Mouse (Mus musculus) monocyte, adult 5-6 weeks (primary cell): ENCODE data around the gene Npy. TPM values are rescaled to one million over a fixed set of nuclear protein-coding genes. Genes with fewer than 3 reads are reported as not detected.

Experiments
- ATAC-seq: fragments of 153-309, 156-312 bp; replicated peaks from 2 replicates; pipeline ENCODE4 v1.8.0; 2017; ENCODE audit warnings: mild to moderate bottlenecking; ENCODE audit not compliant: low TSS enrichment, insufficient number of reproducible peaks, severe bottlenecking, poor library complexity, low FRiP score
- total RNA-seq: library from RNA; stranded (forward); fragments of 200-1000, 200-491, 200-594 nt; gene quantifications from 3 replicates; pipeline ENCODE4 v1.2.3, GENCODE M21; 2017

Npy gene
- not detected in 3 replicates for total RNA-seq

- no peak for ATAC-seq
Measured at GRCm38 (mm10) chr6:49821961-49822870, at the start of gene Npy. Npy (plus strand) TSS chr6:49822710.

GRCm38 (mm10) chr6:49775006-49775405 is 47.5 kb upstream of the Npy start:
- ATAC-seq, result no peak

GRCm38 (mm10) chr6:49778109-49778508 is 44.4 kb upstream of the Npy start:
- ATAC-seq, result no peak

- ATAC-seq, result no peak
Measured at GRCm38 (mm10) chr6:49778729-49779128, 43.8 kb upstream of the Npy start.

GRCm38 (mm10) chr6:49779606-49780005 is 42.9 kb upstream of the Npy start:
- ATAC-seq, result no peak

- no peak for ATAC-seq
Measured at GRCm38 (mm10) chr6:49780846-49781400, 41.6 kb upstream of the Npy start.

- ATAC-seq, result no peak
Measured at GRCm38 (mm10) chr6:49781852-49782251, 40.7 kb upstream of the Npy start.

- no peak for ATAC-seq
Measured at GRCm38 (mm10) chr6:49782679-49783078, 39.8 kb upstream of the Npy start.

GRCm38 (mm10) chr6:49792524-49792923 is 30.0 kb upstream of the Npy start:
- no peak for ATAC-seq

GRCm38 (mm10) chr6:49804105-49804504 is 18.4 kb upstream of the Npy start:
- ATAC-seq, result no peak

- ATAC-seq, result no peak
Measured at GRCm38 (mm10) chr6:49808076-49808475, 14.4 kb upstream of the Npy start.

GRCm38 (mm10) chr6:49817183-49817582 is 5.3 kb upstream of the Npy start:
- no peak for ATAC-seq

GRCm38 (mm10) chr6:49817625-49818024 is 4.9 kb upstream of the Npy start:
- ATAC-seq, result no peak

- no peak for ATAC-seq
Measured at GRCm38 (mm10) chr6:49822871-49823230, 341 bp downstream of the Npy start.

GRCm38 (mm10) chr6:49823371-49823770 is 861 bp downstream of the Npy start:
- ATAC-seq, result no peak

- ATAC-seq, result no peak
Measured at GRCm38 (mm10) chr6:49823821-49824220, 1.3 kb downstream of the Npy start.

GRCm38 (mm10) chr6:49831579-49831978 is 9.1 kb downstream of the Npy start:
- no peak for ATAC-seq

GRCm38 (mm10) chr6:49856830-49857229 is 34.3 kb downstream of the Npy start:
- no peak for ATAC-seq

- no peak for ATAC-seq
Measured at GRCm38 (mm10) chr6:49867571-49867970, 45.1 kb downstream of the Npy start.

GRCm38 (mm10) chr6:49871071-49871470 is 48.6 kb downstream of the Npy start:
- no peak for ATAC-seq
